Mouse (Mus musculus): ENCODE measurements around the gene Olfr1417.
A peak's percentile ranks its signal among the peaks of the same experiment; 100 is the strongest.

Gene Olfr1417

GRCm38 (mm10) chr19:11810856-11811255, 28.2 kb downstream of the Olfr1417 start:
- DNase-seq (ENCODE audit: low spot score), result no peak

- no peak for DNase-seq (ENCODE audit: low spot score)
Measured at GRCm38 (mm10) chr19:11810003-11810758, 28.8 kb downstream of the Olfr1417 start.

GRCm38 (mm10) chr19:11808452-11808851, 30.6 kb downstream of the Olfr1417 start:
- no peak for DNase-seq (ENCODE audit: low spot score)

GRCm38 (mm10) chr19:11807822-11808221, 31.2 kb downstream of the Olfr1417 start:
- DNase-seq (ENCODE audit: low spot score), result no peak

- DNase-seq (ENCODE audit: low spot score), result no peak
Measured at GRCm38 (mm10) chr19:11807251-11807650, 31.8 kb downstream of the Olfr1417 start.

GRCm38 (mm10) chr19:11804423-11804822, 34.6 kb downstream of the Olfr1417 start:
- DNase-seq (ENCODE audit: low spot score), result no peak

GRCm38 (mm10) chr19:11800531-11801315, 38.3 kb downstream of the Olfr1417 start:
- DNase-seq (ENCODE audit: low spot score), result no peak

- DNase-seq (ENCODE audit: low spot score), result no peak
Measured at GRCm38 (mm10) chr19:11794447-11794846, 44.6 kb downstream of the Olfr1417 start.

- no peak for DNase-seq (ENCODE audit: low spot score)
Measured at GRCm38 (mm10) chr19:11793741-11794359, 45.2 kb downstream of the Olfr1417 start.

GRCm38 (mm10) chr19:11791825-11792224, 47.2 kb downstream of the Olfr1417 start:
- no peak for DNase-seq (ENCODE audit: low spot score)

GRCm38 (mm10) chr19:11788876-11789275, 50.1 kb downstream of the Olfr1417 start:
- DNase-seq (ENCODE audit: low spot score), result no peak

GRCm38 (mm10) chr19:11787826-11788225, 51.2 kb downstream of the Olfr1417 start:
- DNase-seq (ENCODE audit: low spot score), result no peak

- DNase-seq (ENCODE audit: low spot score), result no peak
Measured at GRCm38 (mm10) chr19:11785409-11786154, 53.4 kb downstream of the Olfr1417 start.

GRCm38 (mm10) chr19:11777191-11777865, 61.7 kb downstream of the Olfr1417 start:
- DNase-seq (ENCODE audit: low spot score), result peak; percentile 75

All from layer of hippocampus, adult 11-12 months (tissue).